Mouse (Mus musculus) myocyte (in vitro differentiated cells): ENCODE data around the gene Rgs16. TPM values are rescaled to one million over a fixed set of nuclear protein-coding genes. Genes with fewer than 3 reads are reported as not detected.

Experiments used
- H3K27me3 ChIP-seq: one replicate; pipeline ENCODE4 v1.6.1; 2011; ENCODE audit not compliant: control insufficient read depth, insufficient read depth, insufficient read length
- H3K36me3 ChIP-seq: one replicate; pipeline ENCODE4 v1.6.1; 2011; ENCODE audit not compliant: control insufficient read depth, insufficient read depth
- H3K4me2 ChIP-seq: one replicate; pipeline ENCODE4 v1.6.1; 2011; ENCODE audit warnings: low read depth, control low read depth
- H3K4me3 ChIP-seq: one replicate; pipeline ENCODE4 v1.5.1; 2011; ENCODE audit warnings: mild to moderate bottlenecking, control low read depth, moderate library complexity
- H3K79me2 ChIP-seq: one replicate; pipeline ENCODE4 v1.6.1; 2011; ENCODE audit not compliant: control insufficient read depth, insufficient read depth
- H3ac ChIP-seq: one replicate; pipeline ENCODE4 v1.6.1; 2011; ENCODE audit not compliant: control insufficient read depth, insufficient read length
- CEBPB ChIP-seq: IDR thresholded peaks from 2 replicates; pipeline ENCODE4 v1.6.1; 2011; ENCODE audit warnings: mild to moderate bottlenecking, moderate library complexity; ENCODE audit not compliant: poor library complexity, insufficient read depth, severe bottlenecking
- E2F4 ChIP-seq: IDR thresholded peaks from one replicate; pipeline ENCODE4 v1.6.1; 2011; ENCODE audit warnings: mild to moderate bottlenecking, control low read depth, moderate library complexity; ENCODE audit not compliant: insufficient read depth
- MAX ChIP-seq: IDR thresholded peaks from one replicate; pipeline ENCODE4 v1.6.1; 2011; ENCODE audit warnings: low read depth, mild to moderate bottlenecking, control low read depth
- MYOD1 ChIP-seq, 3 experiments: IDR thresholded peaks; one replicate each; pipeline ENCODE4 v1.6.1; 2011; ENCODE audit warnings: control low read depth in 2 of 3, low read depth in 2 of 3, mild to moderate bottlenecking in 2 of 3, moderate library complexity in 1 of 3; ENCODE audit not compliant: insufficient read length in 2 of 3, control insufficient read depth in 1 of 3
- MYOG ChIP-seq, 3 experiments: IDR thresholded peaks; one replicate each; pipeline ENCODE4 v1.6.1; 2011; ENCODE audit warnings: control low read depth in 2 of 3, low read depth in 2 of 3, mild to moderate bottlenecking in 2 of 3; ENCODE audit not compliant: insufficient read length in 2 of 3, control insufficient read depth in 1 of 3, insufficient read depth in 1 of 3
- POLR2A ChIP-seq: IDR thresholded peaks from one replicate; pipeline ENCODE4 v1.6.1; 2011; ENCODE audit warnings: low read depth, mild to moderate bottlenecking, control low read depth, moderate library complexity; ENCODE audit not compliant: insufficient read length
- POLR2AphosphoS2 ChIP-seq: IDR thresholded peaks from one replicate; pipeline ENCODE4 v1.6.1; 2011; ENCODE audit warnings: low read depth, control low read depth; ENCODE audit not compliant: insufficient read length
- REST ChIP-seq: IDR thresholded peaks from one replicate; pipeline ENCODE4 v1.6.1; 2011; ENCODE audit warnings: mild to moderate bottlenecking, control low read depth, moderate library complexity; ENCODE audit not compliant: insufficient read depth, insufficient read length
- SRF ChIP-seq: IDR thresholded peaks from one replicate; pipeline ENCODE4 v1.6.1; 2011; ENCODE audit warnings: low read depth; ENCODE audit not compliant: control insufficient read depth, insufficient read length
- TCF12 ChIP-seq: IDR thresholded peaks from one replicate; pipeline ENCODE4 v1.6.1; 2011; ENCODE audit warnings: mild to moderate bottlenecking, control low read depth; ENCODE audit not compliant: poor library complexity, insufficient read depth, severe bottlenecking
- TCF3 ChIP-seq: IDR thresholded peaks from one replicate; pipeline ENCODE4 v1.6.1; 2011; ENCODE audit warnings: low read depth, control low read depth; ENCODE audit not compliant: insufficient read length
- USF1 ChIP-seq: IDR thresholded peaks from one replicate; pipeline ENCODE4 v1.6.1; 2011; ENCODE audit warnings: low read depth, mild to moderate bottlenecking, control low read depth, moderate library complexity
- polyA plus RNA-seq: library from polyadenylated mRNA; unstranded; fragments of >200 nt; fragmentation: generic; extraction: Trizol; gene quantifications from one replicate; pipeline ENCODE4 v1.2.1, GENCODE M21; 2012; ENCODE audit warnings: missing spikeins

Gene Rgs16
- polyA plus RNA-seq, 1 experiment, result 6.5 TPM

GRCm38 (mm10) chr1:153708626-153709025 is 31.5 kb upstream of the Rgs16 start:
- Histone ChIP-seq H3K27me3 (no peaks in the 10 kb centered on the region), H3K4me3 (no peak overlapping the region), H3K36me3 (no peaks in the 10 kb centered on the region), H3ac (no peak overlapping the region), H3K79me2 (no peaks in the 10 kb centered on the region), H3K4me2 (no peak overlapping the region)
- TF ChIP-seq E2F4 (no peak), TCF3 (no peak), MAX (no peak), REST (no peak), SRF (no peak), CEBPB (no peak), MYOG (IDR thresholded peaks at IDR 0.05; ENCODE audit: control insufficient read depth in 1 of 3, insufficient read depth in 1 of 3, insufficient read length in 2 of 3, low read depth in 2 of 3) (no peak), POLR2AphosphoS2 (no peak), POLR2A (no peak), TCF12 (no peak), USF1 (no peak), MYOD1 (IDR thresholded peaks at IDR 0.05; ENCODE audit: control insufficient read depth in 1 of 3, insufficient read length in 2 of 3, low read depth in 2 of 3) (no peak)

DNA sequence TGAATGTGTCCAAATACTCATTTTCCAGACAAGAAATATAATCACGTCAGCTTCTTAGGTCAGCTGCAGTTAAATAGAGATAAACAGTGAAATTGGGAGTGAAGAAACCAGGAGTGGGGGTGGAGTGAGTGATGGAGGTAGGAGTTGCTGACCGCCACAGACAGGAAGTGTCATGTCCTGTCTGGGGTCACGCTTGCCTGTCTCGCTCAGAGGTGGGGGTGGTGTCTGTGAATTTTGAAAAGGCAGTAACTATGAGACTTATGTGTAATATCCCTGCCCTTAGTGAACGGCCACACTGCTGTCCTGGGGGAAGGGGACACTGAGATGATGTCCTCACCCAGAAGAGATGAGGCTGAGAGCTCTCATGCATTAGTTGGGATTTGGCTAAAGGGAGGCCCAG is 30.7 kb upstream of the Rgs16 start:
- TF ChIP-seq POLR2A, result no peak
- TF ChIP-seq USF1, result no peak
- TF ChIP-seq TCF3, result no peak
- no peak for TF ChIP-seq CEBPB
- no peak for TF ChIP-seq SRF
- TF ChIP-seq MAX, result no peak
- TF ChIP-seq TCF12, result no peak
- TF ChIP-seq POLR2AphosphoS2, result no peak
- no peak for TF ChIP-seq MYOD1 (IDR thresholded peaks at IDR 0.05; ENCODE audit: control insufficient read depth in 1 of 3, insufficient read length in 2 of 3, low read depth in 2 of 3)
- no peak for TF ChIP-seq REST
- no peak for TF ChIP-seq MYOG (IDR thresholded peaks at IDR 0.05; ENCODE audit: control insufficient read depth in 1 of 3, insufficient read depth in 1 of 3, insufficient read length in 2 of 3, low read depth in 2 of 3)
- TF ChIP-seq E2F4, result no peak
- no peak overlapping the region for H3K4me2 ChIP-seq
- no peaks in the 10 kb centered on the region for H3K27me3 ChIP-seq
- H3K4me3 ChIP-seq, result no peak overlapping the region
- H3K79me2 ChIP-seq, result no peaks in the 10 kb centered on the region
- H3K36me3 ChIP-seq, result no peaks in the 10 kb centered on the region
- no peak overlapping the region for H3ac ChIP-seq

- Histone ChIP-seq H3K36me3 (no peaks in the 10 kb centered on the region), H3ac (no peak overlapping the region), H3K4me2 (no peak overlapping the region), H3K79me2 (no peaks in the 10 kb centered on the region), H3K4me3 (no peak overlapping the region), H3K27me3 (no peaks in the 10 kb centered on the region)
- TF ChIP-seq E2F4 (no peak), POLR2A (no peak), SRF (no peak), MYOG (IDR thresholded peaks at IDR 0.05; ENCODE audit: control insufficient read depth in 1 of 3, insufficient read depth in 1 of 3, insufficient read length in 2 of 3, low read depth in 2 of 3) (no peak), REST (no peak), USF1 (no peak), MYOD1 (IDR thresholded peaks at IDR 0.05; ENCODE audit: control insufficient read depth in 1 of 3, insufficient read length in 2 of 3, low read depth in 2 of 3) (no peak), TCF12 (no peak), POLR2AphosphoS2 (no peak), TCF3 (no peak), CEBPB (no peak), MAX (no peak)
Observed at GRCm38 (mm10) chr1:153711544-153712262, 28.4 kb upstream of the Rgs16 start.

GRCm38 (mm10) chr1:153712633-153713032 is 27.5 kb upstream of the Rgs16 start:
- Histone ChIP-seq H3K79me2 (no peaks in the 10 kb centered on the region), H3ac (no peak overlapping the region), H3K36me3 (no peaks in the 10 kb centered on the region), H3K27me3 (no peaks in the 10 kb centered on the region), H3K4me2 (no peak overlapping the region), H3K4me3 (no peak overlapping the region)
- TF ChIP-seq MYOG (IDR thresholded peaks at IDR 0.05; ENCODE audit: control insufficient read depth in 1 of 3, insufficient read depth in 1 of 3, insufficient read length in 2 of 3, low read depth in 2 of 3) (no peak), REST (no peak), MYOD1 (IDR thresholded peaks at IDR 0.05; ENCODE audit: control insufficient read depth in 1 of 3, insufficient read length in 2 of 3, low read depth in 2 of 3) (no peak), POLR2AphosphoS2 (no peak), USF1 (no peak), SRF (no peak), TCF3 (no peak), MAX (no peak), CEBPB (no peak), TCF12 (no peak), E2F4 (no peak), POLR2A (no peak)
